In genomic region chrX:151337804-151338203, GRCm38 (mm10) we compare ENCODE assay signal across 8 mouse cellular contexts. TPM values are rescaled to one million over a fixed set of nuclear protein-coding genes. Genes with fewer than 3 reads are reported as not detected.
DNase-seq lines count a peak whose midpoint lies in the region; ATAC-seq lines count a peak whose summit lies in the region.

No protein-coding gene starts in this region.

- DNase-seq in cerebellum, postnatal 36 days: peak; percentile 10 to 26
- DNase-seq in cerebellum, postnatal 4 days (ENCODE audit: low spot score in 2 of 2): no peak
- DNase-seq in adrenal gland, adult 8-10 months: peak; percentile 67
- DNase-seq in heart, adult 8-10 months (ENCODE audit: low spot score): peak; percentile 57
- DNase-seq in kidney, postnatal 14 days: peak; percentile 43
- no peak for DNase-seq in embryo, embryonic 10.5 days (ENCODE audit: low spot score)
- no peak for DNase-seq in thymus, postnatal 25 days

- ATAC-seq in CD4-positive, CD25-positive, alpha-beta regulatory T cell, adult 4 months: no peak

RNA-seq across cellular contexts. Expression of gene Fam120c, which starts 6.2 kb away (rescaled TPM):
- 10 to 100 TPM; 17.9 to 21.9 (median 20.3) TPM for total RNA-seq in adrenal gland, adult 8-10 months (2022)
- total RNA-seq in heart, adult 8-10 months (2022): 10 to 100 TPM; 12.0 to 16.6 (median 15.2) TPM
- 1 to 10 TPM; 1.3 to 1.7 TPM for polyA plus RNA-seq in CD4-positive, CD25-positive, alpha-beta regulatory T cell, adult 4 months (2017; shearing (Covaris generic))

Comparison
In these comparisons a context has a peak if more than half of its experiments do, and no peak if none do; other contexts are left out.
1. DNase-seq: peak in cerebellum, postnatal 36 days (2 of 2), adrenal gland, adult 8-10 months (single experiment), heart, adult 8-10 months (single experiment) and kidney, postnatal 14 days (single experiment); none in cerebellum, postnatal 4 days (0 of 2), embryo, embryonic 10.5 days (single experiment) and thymus, postnatal 25 days (single experiment).